Mouse (Mus musculus) CD4-positive, CD25-positive, alpha-beta regulatory T cell, adult 9 weeks (primary cell): ENCODE measurements around the gene Zfp947. TPM values are rescaled to one million over a fixed set of nuclear protein-coding genes. Genes with fewer than 3 reads are reported as not detected.

Experiments used
- polyA plus RNA-seq: library from polyadenylated mRNA; unstranded; fragments of 100-300 nt; shearing (Covaris generic); gene quantifications from one replicate; pipeline ENCODE4 v1.2.1, GENCODE M21; 2017

Zfp947 gene
- 2.1 TPM for polyA plus RNA-seq

DNA sequence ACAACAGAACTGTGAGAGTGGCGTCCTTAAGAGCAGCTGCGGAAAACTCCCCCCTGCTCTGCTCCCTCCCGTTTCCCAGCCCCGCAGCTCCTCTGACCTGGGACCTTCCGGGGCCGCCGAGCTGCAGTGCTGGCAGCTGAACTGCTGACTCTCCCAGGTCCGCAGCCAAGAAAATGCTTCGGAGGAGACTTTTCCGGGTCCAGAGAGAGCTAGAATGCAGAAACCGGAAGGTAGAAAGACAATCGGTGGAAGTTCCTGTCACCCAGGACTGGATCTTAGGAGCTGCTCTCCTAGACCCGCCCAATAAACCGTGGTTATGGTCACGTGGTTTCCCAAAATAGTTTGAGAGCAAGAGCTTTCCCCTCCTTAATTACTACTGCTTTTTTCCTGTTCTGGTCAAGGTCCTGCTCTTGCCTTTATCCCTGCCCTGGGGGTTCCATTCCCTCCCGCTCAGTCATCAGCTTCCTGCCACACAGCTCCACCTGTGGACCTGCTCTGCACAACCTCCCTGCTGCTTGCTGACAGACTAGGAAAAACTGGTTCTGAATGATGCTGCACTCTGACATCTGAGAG is at the start of gene Zfp947:
Zfp947 (minus strand) TSS at position 469 of the 573 bp plus-strand sequence.

Other genes with a start within 250 kb of the Zfp947 start
- 37.4 TPM for gene Zfp942, start 203.7 kb downstream of the Zfp947 start, polyA plus RNA-seq
- gene Zfp943, start 203.6 kb downstream of the Zfp947 start, polyA plus RNA-seq, result 19.0 TPM
- gene Zfp994, start 59.4 kb upstream of the Zfp947 start, polyA plus RNA-seq, result 5.6 TPM
- gene CT030661.1, start 148.6 kb upstream of the Zfp947 start, polyA plus RNA-seq, result 17.0 TPM
- gene Zfp944, start 195.2 kb upstream of the Zfp947 start, polyA plus RNA-seq, result 15.5 TPM
- gene Zfp758, start 195.3 kb upstream of the Zfp947 start, polyA plus RNA-seq, result 22.2 TPM